Mouse (Mus musculus) kidney, embryonic 16.5 days (tissue): ENCODE measurements at regions not wholly inside any gene's neighbourhood (a gene's known extent, or its start where the extent isn't known, plus 50 kb on each side); places are given as distances from the start of the nearest gene placed in this dataset.

Experiments used
- ATAC-seq: fragments of 200-750 bp; cut with Nextera tagmentation; 2 replicates; pipeline ENCODE4 v1.8.0; 2017; ENCODE audit warnings: moderate TSS enrichment; ENCODE audit not compliant: low FRiP score, low TSS enrichment
- H3K27ac ChIP-seq: fragments of 300-500 bp; sonication (generic); 2 replicates; pipeline ENCODE4 v1.5.1; 2014; ENCODE audit warnings: low read length
- H3K27me3 ChIP-seq: fragments of 300-500 bp; sonication (generic); 2 replicates; pipeline ENCODE4 v1.6.1; 2014; ENCODE audit warnings: low read length, control low read depth, mixed read lengths; ENCODE audit not compliant: insufficient read depth
- H3K36me3 ChIP-seq: fragments of 300-500 bp; sonication (generic); 2 replicates; pipeline ENCODE4 v1.6.1; 2014; ENCODE audit warnings: low read length, control low read depth, mixed read lengths; ENCODE audit not compliant: insufficient read depth
- H3K4me1 ChIP-seq: fragments of 300-500 bp; sonication (generic); 2 replicates; pipeline ENCODE4 v1.6.1; 2014; ENCODE audit warnings: low read length, control low read depth, mixed read lengths; ENCODE audit not compliant: insufficient read depth
- H3K4me2 ChIP-seq: fragments of 300-500 bp; sonication (generic); replicated peaks from 2 replicates; pipeline ENCODE4 v1.6.1; 2014; ENCODE audit warnings: low read depth, low read length
- H3K4me3 ChIP-seq: fragments of 300-500 bp; sonication (generic); 2 replicates; pipeline ENCODE4 v1.5.1; 2014; ENCODE audit warnings: mild to moderate bottlenecking, low read length
- H3K9ac ChIP-seq: fragments of 300-500 bp; sonication (generic); replicated peaks from 2 replicates; pipeline ENCODE4 v1.6.1; 2014; ENCODE audit warnings: low read length
- H3K9me3 ChIP-seq: fragments of 300-500 bp; sonication (generic); 2 replicates; pipeline ENCODE4 v1.6.1; 2016; ENCODE audit warnings: low read length, control low read depth
- WGBS: fragments of 180-500 bp; shearing (Covaris S2); extraction: QIAGEN DNeasy Blood & Tissue Kit; methylation state at CpG from one replicate; pipeline ENCODE4 v1.1.7; 2014; 5-methylcytosine and 5-hydroxymethylcytosine counted together

DNA sequence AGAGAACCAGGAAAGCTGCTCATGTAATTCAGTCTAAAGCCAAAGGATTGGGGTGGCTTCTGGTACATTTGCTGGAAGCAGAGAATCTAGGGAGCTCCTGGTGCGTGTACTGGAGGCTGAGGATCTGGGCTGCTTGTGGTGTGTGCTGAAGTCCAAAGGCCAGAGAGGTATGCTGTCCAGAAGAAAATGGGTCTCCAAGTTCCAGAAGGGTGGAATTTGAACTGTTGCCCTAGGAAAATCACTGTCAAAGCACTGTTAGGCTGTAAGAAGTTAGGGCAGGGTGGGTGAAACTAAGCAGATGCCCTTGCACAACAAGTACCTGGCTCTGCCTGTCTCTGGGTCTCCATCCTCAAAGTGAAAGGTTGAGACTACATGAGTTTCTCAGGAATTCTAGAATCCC, 201.9 kb upstream of the Serp2 start:
- no peaks in the 10 kb centered on the region for H3K9me3 ChIP-seq
- no peaks in the 10 kb centered on the region for H3K36me3 ChIP-seq
- WGBS = 87% methylated on average over 1 of the region's 1 CpGs
- ATAC-seq = no peak
- H3K4me2 ChIP-seq = no peak overlapping the region
- H3K4me1 ChIP-seq = peaks cover under 1% of the 10 kb centered on the region; the same call in 1 of the 2 replicates
- no peak overlapping the region for H3K9ac ChIP-seq
- H3K4me3 ChIP-seq = no peak overlapping the region
- no peaks in the 10 kb centered on the region for H3K27me3 ChIP-seq
- H3K27ac ChIP-seq = no peak overlapping the region

GRCm38 (mm10) chr14:76755591-76756376, 199.1 kb upstream of the Serp2 start:
- Histone ChIP-seq H3K4me2 (no peak overlapping the region), H3K27ac (no peak overlapping the region), H3K4me1 (no peaks in the 10 kb centered on the region), H3K36me3 (no peaks in the 10 kb centered on the region), H3K4me3 (no peak overlapping the region), H3K9me3 (no peaks in the 10 kb centered on the region), H3K9ac (no peak overlapping the region), H3K27me3 (no peaks in the 10 kb centered on the region)
- WGBS = 81% methylated on average over 9 of the region's 9 CpGs
- ATAC-seq = no peak

DNA sequence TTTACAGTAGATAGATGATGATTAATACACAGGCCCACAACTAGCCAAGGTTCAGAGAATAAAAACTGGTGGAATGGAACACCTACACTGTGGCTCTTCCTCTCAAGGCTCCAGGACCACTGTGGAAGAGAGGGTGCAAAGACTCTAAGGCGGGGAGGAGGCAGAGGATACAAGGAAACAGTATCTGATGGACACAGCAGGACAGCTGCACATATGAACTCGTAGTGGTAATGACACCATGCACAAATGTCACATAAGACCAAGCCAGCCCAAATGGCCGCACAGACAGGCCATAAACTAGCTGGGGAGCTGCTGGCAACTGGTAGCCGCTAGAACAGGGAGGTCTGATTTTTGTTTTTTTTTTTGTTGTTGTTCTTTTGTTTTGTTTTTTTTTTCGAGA, 197.0 kb upstream of the Serp2 start:
- H3K9ac ChIP-seq = no peak overlapping the region
- H3K4me3 ChIP-seq = no peak overlapping the region
- no peak overlapping the region for H3K27ac ChIP-seq
- no peak for ATAC-seq
- H3K4me2 ChIP-seq = no peak overlapping the region
- H3K4me1 ChIP-seq = no peaks in the 10 kb centered on the region
- H3K9me3 ChIP-seq = no peaks in the 10 kb centered on the region
- no peaks in the 10 kb centered on the region for H3K36me3 ChIP-seq
- 76% methylated on average over 5 of the region's 5 CpGs for WGBS
- no peaks in the 10 kb centered on the region for H3K27me3 ChIP-seq

GRCm38 (mm10) chr14:76749178-76749577, 192.5 kb upstream of the Serp2 start:
- Histone ChIP-seq H3K36me3 (no peaks in the 10 kb centered on the region), H3K4me2 (no peak overlapping the region), H3K4me1 (no peaks in the 10 kb centered on the region; the same call in 1 of the 2 replicates), H3K4me3 (no peak overlapping the region), H3K27me3 (no peaks in the 10 kb centered on the region), H3K27ac (no peak overlapping the region), H3K9ac (no peak overlapping the region), H3K9me3 (no peaks in the 10 kb centered on the region)
- ATAC-seq = no peak
- WGBS = 89% methylated on average over 7 of the region's 7 CpGs

DNA sequence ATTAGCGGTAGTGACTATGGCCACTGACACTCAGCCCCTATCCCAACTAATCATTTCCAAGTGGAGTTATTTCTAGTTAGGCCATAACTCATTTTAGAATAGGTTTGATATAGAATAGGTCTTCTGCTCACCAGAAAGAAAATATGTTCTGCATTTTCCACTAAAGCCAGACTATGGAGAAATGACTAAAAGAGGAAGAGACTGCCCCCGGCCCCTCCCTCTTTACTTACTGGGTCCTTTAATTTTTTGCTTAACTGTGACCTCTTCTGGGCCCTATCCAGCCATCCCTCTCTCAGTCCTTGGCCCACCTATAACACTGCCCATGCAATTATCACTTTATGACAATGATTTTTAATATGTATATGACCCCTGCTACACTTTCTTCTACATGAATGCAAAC, 192.0 kb upstream of the Serp2 start:
- no peak for ATAC-seq
- 96% methylated on average over 2 of the region's 2 CpGs for WGBS
- no peak overlapping the region for H3K4me2 ChIP-seq

DNA sequence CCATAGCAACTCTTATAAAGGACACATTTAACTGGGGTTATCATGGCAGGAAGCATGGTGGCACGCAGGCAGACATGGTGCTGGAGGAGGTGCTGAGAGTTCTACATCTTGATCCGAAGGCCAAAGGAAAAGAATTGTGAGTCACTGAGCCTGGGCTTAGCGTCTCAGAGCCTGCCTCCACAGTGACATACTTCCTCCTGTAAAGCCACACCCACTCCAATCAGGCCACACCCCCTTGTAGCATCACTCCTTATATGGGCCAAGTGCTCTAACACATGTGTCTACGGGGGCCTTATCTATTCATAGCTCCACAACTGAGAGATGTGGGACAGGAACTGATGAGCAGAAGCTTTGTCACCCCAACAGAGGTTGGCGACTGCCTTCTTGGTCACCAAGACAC, 191.1 kb upstream of the Serp2 start:
- no peak overlapping the region for H3K9ac ChIP-seq
- ATAC-seq = no peak
- H3K36me3 ChIP-seq = no peaks in the 10 kb centered on the region
- H3K4me1 ChIP-seq = no peaks in the 10 kb centered on the region; the same call in 1 of the 2 replicates
- WGBS = 97% methylated on average over 5 of the region's 5 CpGs
- H3K4me2 ChIP-seq = no peak overlapping the region
- H3K27me3 ChIP-seq = no peaks in the 10 kb centered on the region
- H3K27ac ChIP-seq = no peak overlapping the region
- H3K9me3 ChIP-seq = no peaks in the 10 kb centered on the region
- H3K4me3 ChIP-seq = no peak overlapping the region

More for the DNA sequence above, 192.0 kb upstream of the Serp2 start:
- no peaks in the 10 kb centered on the region; the same call in 1 of the 2 replicates for H3K4me1 ChIP-seq
- H3K9ac ChIP-seq = no peak overlapping the region
- no peak overlapping the region for H3K4me3 ChIP-seq
- H3K27ac ChIP-seq = no peak overlapping the region
- H3K36me3 ChIP-seq = no peaks in the 10 kb centered on the region
- H3K9me3 ChIP-seq = no peaks in the 10 kb centered on the region
- H3K27me3 ChIP-seq = no peaks in the 10 kb centered on the region

- Histone ChIP-seq H3K4me3 (no peak overlapping the region), H3K9ac (no peak overlapping the region), H3K27me3 (no peaks in the 10 kb centered on the region), H3K9me3 (no peaks in the 10 kb centered on the region), H3K4me1 (no peaks in the 10 kb centered on the region; the same call in 1 of the 2 replicates), H3K27ac (no peak overlapping the region), H3K36me3 (no peaks in the 10 kb centered on the region), H3K4me2 (no peak overlapping the region)
- ATAC-seq = no peak
- 89% methylated on average over 10 of the region's 10 CpGs for WGBS
Observed at GRCm38 (mm10) chr14:76746282-76746681, 189.6 kb upstream of the Serp2 start.

GRCm38 (mm10) chr14:76744674-76745433, 188.2 kb upstream of the Serp2 start:
- 70% methylated on average over 23 of the region's 23 CpGs for WGBS
- H3K4me1 ChIP-seq = no peaks in the 10 kb centered on the region; the same call in 1 of the 2 replicates
- H3K27ac ChIP-seq = no peak overlapping the region
- no peak overlapping the region for H3K4me3 ChIP-seq
- no peaks in the 10 kb centered on the region for H3K36me3 ChIP-seq
- no peaks in the 10 kb centered on the region for H3K9me3 ChIP-seq
- no peak overlapping the region for H3K4me2 ChIP-seq
- no peak for ATAC-seq
- no peak overlapping the region for H3K9ac ChIP-seq
- H3K27me3 ChIP-seq = no peaks in the 10 kb centered on the region

DNA sequence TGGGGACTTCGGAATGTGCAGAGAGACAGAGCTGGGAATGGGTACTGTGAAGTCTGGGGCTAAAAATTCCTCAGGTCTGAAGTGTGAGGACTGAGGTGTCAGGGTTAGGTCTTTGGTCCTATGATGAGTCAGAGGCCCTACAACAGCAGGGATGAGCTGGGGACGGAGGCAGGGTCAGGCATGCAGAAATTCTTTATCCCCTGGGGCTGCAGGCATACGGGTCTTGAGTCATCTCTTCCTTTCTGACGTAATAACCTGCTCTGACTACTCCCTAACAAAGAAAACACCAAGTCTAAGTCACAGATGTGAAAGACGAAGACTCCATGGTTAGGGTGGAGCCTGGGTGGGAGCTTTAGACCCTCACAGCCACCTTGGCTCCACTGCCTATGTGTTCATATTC, 185.6 kb upstream of the Serp2 start:
- no peaks in the 10 kb centered on the region for H3K9me3 ChIP-seq
- no peak for ATAC-seq
- H3K4me2 ChIP-seq = no peak overlapping the region
- H3K36me3 ChIP-seq = no peaks in the 10 kb centered on the region
- H3K27me3 ChIP-seq = no peaks in the 10 kb centered on the region
- no peaks in the 10 kb centered on the region; the same call in 1 of the 2 replicates for H3K4me1 ChIP-seq
- no peak overlapping the region for H3K9ac ChIP-seq
- H3K27ac ChIP-seq = no peak overlapping the region
- 81% methylated on average over 5 of the region's 5 CpGs for WGBS
- H3K4me3 ChIP-seq = no peak overlapping the region
